Mouse (Mus musculus): ENCODE data around the gene Oat.

Oat gene

GRCm38 (mm10) chr7:132589610-132590009, 13.4 kb upstream of the Oat start:
- no peak for DNase-seq

GRCm38 (mm10) chr7:132587167-132587566, 11.0 kb upstream of the Oat start:
- DNase-seq, result peak; percentile 19 to 36

- DNase-seq, result no peak
Measured at GRCm38 (mm10) chr7:132585695-132586491, 9.7 kb upstream of the Oat start.

GRCm38 (mm10) chr7:132581441-132581840, 5.2 kb upstream of the Oat start:
- no peak for DNase-seq

GRCm38 (mm10) chr7:132580511-132580910, 4.3 kb upstream of the Oat start:
- no peak for DNase-seq

GRCm38 (mm10) chr7:132576891-132577290, 693 bp upstream of the Oat start:
- no peak for DNase-seq

GRCm38 (mm10) chr7:132575623-132576022, 575 bp downstream of the Oat start:
- DNase-seq, result peak; percentile 89

GRCm38 (mm10) chr7:132574646-132575045, 1.6 kb downstream of the Oat start:
- peak in 1 of 2 experiments; percentile 37 for DNase-seq

- DNase-seq, result no peak
Measured at GRCm38 (mm10) chr7:132573205-132573604, 3.0 kb downstream of the Oat start.

- no peak for DNase-seq
Measured at GRCm38 (mm10) chr7:132572738-132573137, 3.5 kb downstream of the Oat start.

- DNase-seq, result peak; percentile 34 to 38
Measured at GRCm38 (mm10) chr7:132571481-132571880, 4.7 kb downstream of the Oat start.

GRCm38 (mm10) chr7:132570071-132570470, 6.1 kb downstream of the Oat start:
- no peak for DNase-seq

GRCm38 (mm10) chr7:132568817-132569216, 7.4 kb downstream of the Oat start:
- peak; percentile 32 to 46 for DNase-seq

GRCm38 (mm10) chr7:132565831-132566230, 10.4 kb downstream of the Oat start:
- no peak for DNase-seq

GRCm38 (mm10) chr7:132559138-132559766, 16.9 kb downstream of the Oat start:
- DNase-seq, result no peak

- peak in 1 of 2 experiments; percentile 29 for DNase-seq
Measured at GRCm38 (mm10) chr7:132558141-132558736, 18.0 kb downstream of the Oat start.

GRCm38 (mm10) chr7:132556575-132556974, 19.6 kb downstream of the Oat start:
- no peak for DNase-seq

GRCm38 (mm10) chr7:132555911-132556310, 20.3 kb downstream of the Oat start:
- DNase-seq, result no peak

GRCm38 (mm10) chr7:132554091-132554490, 22.1 kb downstream of the Oat start:
- DNase-seq, result no peak

- peak; percentile 94 to 97 for DNase-seq
Measured at GRCm38 (mm10) chr7:132551351-132552126, 24.7 kb downstream of the Oat start.

- DNase-seq, result no peak
Measured at GRCm38 (mm10) chr7:132547126-132547525, 29.1 kb downstream of the Oat start.

GRCm38 (mm10) chr7:132542427-132542826, 33.8 kb downstream of the Oat start:
- no peak for DNase-seq

- DNase-seq, result no peak
Measured at GRCm38 (mm10) chr7:132541566-132541965, 34.6 kb downstream of the Oat start.

All from lung, postnatal 4 days (tissue).